Mouse (Mus musculus): ENCODE measurements around the gene Mpv17l2. TPM values are rescaled to one million over a fixed set of nuclear protein-coding genes. Genes with fewer than 3 reads are reported as not detected.

The Mpv17l2 gene
- polyA plus RNA-seq, 1 experiment from 2014 or later: 25.8 TPM

- Histone ChIP-seq H3K27ac (replicated peaks; ENCODE audit: low read depth, low read length) (no peak overlapping the region), H3K27me3 (ENCODE audit: control insufficient read depth, insufficient read depth, low read length) (no peaks in the 10 kb centered on the region), H3K4me1 (ENCODE audit: control insufficient read depth, insufficient read depth, low read length) (peaks cover 3% of the 10 kb centered on the region), H3K9me3 (replicated peaks; ENCODE audit: control insufficient read depth, low read length) (no peaks in the 10 kb centered on the region), H3K4me3 (ENCODE audit: low read depth, low read length) (no peak overlapping the region), H3K4me2 (ENCODE audit: low read depth, low read length) (no peak overlapping the region), H3K36me3 (replicated peaks; ENCODE audit: control insufficient read depth, insufficient read depth, low read depth, low read length) (peaks cover 10% of the 10 kb centered on the region), H3K9ac (replicated peaks; ENCODE audit: low read length) (no peak overlapping the region)
- 84% methylated on average over 16 of the region's 16 CpGs for whole genome bisulfite sequencing
- ATAC-seq (replicated peaks; ENCODE audit: insufficient number of reproducible peaks, low FRiP score, low TSS enrichment, low read depth) (no peak), DNase-seq (ENCODE audit: low spot score) (no peak)
Measured at GRCm38 (mm10) chr8:70768956-70769355, 8.2 kb upstream of the Mpv17l2 start.

GRCm38 (mm10) chr8:70768231-70768776 lies 7.6 kb upstream of the Mpv17l2 start:
- no peak for DNase-seq (ENCODE audit: low spot score)
- 0 out of 2 replicates have a peak, but pooled peaks have one; percentile 5 for ATAC-seq (replicated peaks; ENCODE audit: insufficient number of reproducible peaks, low FRiP score, low TSS enrichment, low read depth)
- no peak overlapping the region for H3K4me2 ChIP-seq (ENCODE audit: low read depth, low read length)
- no peaks in the 10 kb centered on the region for H3K27me3 ChIP-seq (ENCODE audit: control insufficient read depth, insufficient read depth, low read length)
- H3K4me1 ChIP-seq (ENCODE audit: control insufficient read depth, insufficient read depth, low read length): peaks cover 3% of the 10 kb centered on the region
- no peaks in the 10 kb centered on the region for H3K9me3 ChIP-seq (replicated peaks; ENCODE audit: control insufficient read depth, low read length)
- 94% methylated on average over 32 of the region's 32 CpGs for WGBS
- peaks cover 10% of the 10 kb centered on the region for H3K36me3 ChIP-seq (replicated peaks; ENCODE audit: control insufficient read depth, insufficient read depth, low read depth, low read length)
- no peak overlapping the region for H3K27ac ChIP-seq (replicated peaks; ENCODE audit: low read depth, low read length)
- no peak overlapping the region for H3K9ac ChIP-seq (replicated peaks; ENCODE audit: low read length)
- H3K4me3 ChIP-seq (ENCODE audit: low read depth, low read length): no peak overlapping the region

GRCm38 (mm10) chr8:70767503-70767902 lies 6.8 kb upstream of the Mpv17l2 start:
- no peak for DNase-seq (ENCODE audit: low spot score)
- no peaks in the 10 kb centered on the region for H3K9me3 ChIP-seq (replicated peaks; ENCODE audit: control insufficient read depth, low read length)
- H3K9ac ChIP-seq (replicated peaks; ENCODE audit: low read length): no peak overlapping the region
- peaks cover 10% of the 10 kb centered on the region for H3K36me3 ChIP-seq (replicated peaks; ENCODE audit: control insufficient read depth, insufficient read depth, low read depth, low read length)
- H3K27ac ChIP-seq (replicated peaks; ENCODE audit: low read depth, low read length): no peak overlapping the region
- H3K27me3 ChIP-seq (ENCODE audit: control insufficient read depth, insufficient read depth, low read length): no peaks in the 10 kb centered on the region
- no peak overlapping the region for H3K4me2 ChIP-seq (ENCODE audit: low read depth, low read length)
- 79% methylated on average over 6 of the region's 6 CpGs for WGBS
- no peak for ATAC-seq (replicated peaks; ENCODE audit: insufficient number of reproducible peaks, low FRiP score, low TSS enrichment, low read depth)
- peaks cover 3% of the 10 kb centered on the region for H3K4me1 ChIP-seq (ENCODE audit: control insufficient read depth, insufficient read depth, low read length)
- no peak overlapping the region for H3K4me3 ChIP-seq (ENCODE audit: low read depth, low read length)

- H3K9ac ChIP-seq (replicated peaks; ENCODE audit: low read length): peak overlapping the region; percentile 32
- peak overlapping the region; percentile 37 for H3K4me3 ChIP-seq (ENCODE audit: low read depth, low read length)
- peaks cover 10% of the 10 kb centered on the region for H3K36me3 ChIP-seq (replicated peaks; ENCODE audit: control insufficient read depth, insufficient read depth, low read depth, low read length)
- DNase-seq (ENCODE audit: low spot score): peak; percentile 81
- 7% methylated on average over 20 of the region's 21 CpGs for WGBS
- H3K27ac ChIP-seq (replicated peaks; ENCODE audit: low read depth, low read length): no peak overlapping the region
- H3K4me2 ChIP-seq (ENCODE audit: low read depth, low read length): peak overlapping the region; percentile 78
- no peaks in the 10 kb centered on the region for H3K9me3 ChIP-seq (replicated peaks; ENCODE audit: control insufficient read depth, low read length)
- ATAC-seq (replicated peaks; ENCODE audit: insufficient number of reproducible peaks, low FRiP score, low TSS enrichment, low read depth): peak; percentile 45
- no peaks in the 10 kb centered on the region for H3K27me3 ChIP-seq (ENCODE audit: control insufficient read depth, insufficient read depth, low read length)
- H3K4me1 ChIP-seq (ENCODE audit: control insufficient read depth, insufficient read depth, low read length): peaks cover 3% of the 10 kb centered on the region
Measured at GRCm38 (mm10) chr8:70766571-70767440, 6.1 kb upstream of the Mpv17l2 start.

- H3K4me2 ChIP-seq (ENCODE audit: low read depth, low read length): peak overlapping the region; percentile 78
- peak overlapping the region; percentile 37 for H3K4me3 ChIP-seq (ENCODE audit: low read depth, low read length)
- H3K9me3 ChIP-seq (replicated peaks; ENCODE audit: control insufficient read depth, low read length): no peaks in the 10 kb centered on the region
- peak overlapping the region; percentile 32 for H3K9ac ChIP-seq (replicated peaks; ENCODE audit: low read length)
- DNase-seq (ENCODE audit: low spot score) (peak; percentile 33), ATAC-seq (replicated peaks; ENCODE audit: insufficient number of reproducible peaks, low FRiP score, low TSS enrichment, low read depth) (no peak)
- H3K27me3 ChIP-seq (ENCODE audit: control insufficient read depth, insufficient read depth, low read length): no peaks in the 10 kb centered on the region
- H3K27ac ChIP-seq (replicated peaks; ENCODE audit: low read depth, low read length): no peak overlapping the region
- 2% methylated on average over 34 of the region's 34 CpGs for WGBS
- H3K4me1 ChIP-seq (ENCODE audit: control insufficient read depth, insufficient read depth, low read length): peaks cover 3% of the 10 kb centered on the region
- peaks cover 10% of the 10 kb centered on the region for H3K36me3 ChIP-seq (replicated peaks; ENCODE audit: control insufficient read depth, insufficient read depth, low read depth, low read length)
Measured at GRCm38 (mm10) chr8:70765838-70766570, 5.3 kb upstream of the Mpv17l2 start.

GRCm38 (mm10) chr8:70765329-70765728 lies 4.6 kb upstream of the Mpv17l2 start:
- DNase-seq (ENCODE audit: low spot score): no peak
- no peaks in the 10 kb centered on the region for H3K9me3 ChIP-seq (replicated peaks; ENCODE audit: control insufficient read depth, low read length)
- no peak for ATAC-seq (replicated peaks; ENCODE audit: insufficient number of reproducible peaks, low FRiP score, low TSS enrichment, low read depth)
- peaks cover 3% of the 10 kb centered on the region for H3K4me1 ChIP-seq (ENCODE audit: control insufficient read depth, insufficient read depth, low read length)
- no peaks in the 10 kb centered on the region for H3K27me3 ChIP-seq (ENCODE audit: control insufficient read depth, insufficient read depth, low read length)
- no peak overlapping the region; the same call in 1 of the 2 replicates for H3K9ac ChIP-seq (replicated peaks; ENCODE audit: low read length)
- H3K27ac ChIP-seq (replicated peaks; ENCODE audit: low read depth, low read length): no peak overlapping the region
- 82% methylated on average over 9 of the region's 9 CpGs for WGBS
- peaks cover 8% of the 10 kb centered on the region for H3K36me3 ChIP-seq (replicated peaks; ENCODE audit: control insufficient read depth, insufficient read depth, low read depth, low read length)
- peak overlapping the region; percentile 78 for H3K4me2 ChIP-seq (ENCODE audit: low read depth, low read length)
- H3K4me3 ChIP-seq (ENCODE audit: low read depth, low read length): no peak overlapping the region; the same call in 1 of the 2 replicates

GRCm38 (mm10) chr8:70764676-70765075 lies 3.9 kb upstream of the Mpv17l2 start:
- H3K9ac ChIP-seq (replicated peaks; ENCODE audit: low read length): no peak overlapping the region
- no peak overlapping the region for H3K4me2 ChIP-seq (ENCODE audit: low read depth, low read length)
- no peak overlapping the region for H3K27ac ChIP-seq (replicated peaks; ENCODE audit: low read depth, low read length)
- ATAC-seq (replicated peaks; ENCODE audit: insufficient number of reproducible peaks, low FRiP score, low TSS enrichment, low read depth) (no peak), DNase-seq (ENCODE audit: low spot score) (no peak)
- H3K4me1 ChIP-seq (ENCODE audit: control insufficient read depth, insufficient read depth, low read length): peaks cover 3% of the 10 kb centered on the region
- no peaks in the 10 kb centered on the region for H3K27me3 ChIP-seq (ENCODE audit: control insufficient read depth, insufficient read depth, low read length)
- 88% methylated on average over 13 of the region's 13 CpGs for WGBS
- H3K4me3 ChIP-seq (ENCODE audit: low read depth, low read length): no peak overlapping the region
- H3K36me3 ChIP-seq (replicated peaks; ENCODE audit: control insufficient read depth, insufficient read depth, low read depth, low read length): peaks cover 7% of the 10 kb centered on the region; the same call in 1 of the 2 replicates
- H3K9me3 ChIP-seq (replicated peaks; ENCODE audit: control insufficient read depth, low read length): no peaks in the 10 kb centered on the region

All from embryonic facial prominence, embryonic 11.5 days (tissue).